Mouse (Mus musculus) thymus, postnatal 36 days (tissue): ENCODE measurements at regions not wholly inside any gene's neighbourhood (a gene's known extent, or its start where the extent isn't known, plus 50 kb on each side); places are given as distances from the start of the nearest gene placed in this dataset.
A peak's percentile ranks its signal among the peaks of the same experiment; 100 is the strongest.

Source experiments
- DNase-seq, 2 experiments: peaks; one replicate each; pipeline ENCODE4 v3.0.0; 2022; ENCODE audit warnings: mixed read lengths in 2 of 2

GRCm38 (mm10) chr9:46736232-46736631 is 262.3 kb upstream of the Gm4791 start:
- DNase-seq: no peak

- peak; percentile 40 to 49 for DNase-seq
Measured at GRCm38 (mm10) chr9:46735664-46736067, 262.9 kb upstream of the Gm4791 start.

GRCm38 (mm10) chr9:46728465-46728864 is 270.1 kb upstream of the Gm4791 start:
- no peak for DNase-seq

GRCm38 (mm10) chr9:46724231-46724630 is 274.3 kb upstream of the Gm4791 start:
- no peak for DNase-seq

GRCm38 (mm10) chr9:46713415-46713814 is 285.1 kb upstream of the Gm4791 start:
- no peak for DNase-seq

- no peak for DNase-seq
Measured at GRCm38 (mm10) chr9:46704151-46704905, 294.2 kb upstream of the Gm4791 start.

- no peak for DNase-seq
Measured at GRCm38 (mm10) chr9:46703674-46704073, 294.9 kb upstream of the Gm4791 start.

- no peak for DNase-seq
Measured at GRCm38 (mm10) chr9:46702901-46703636, 295.5 kb upstream of the Gm4791 start.

- DNase-seq: no peak
Measured at GRCm38 (mm10) chr9:46702053-46702900, 296.3 kb upstream of the Gm4791 start.

GRCm38 (mm10) chr9:46696171-46696570 is 302.4 kb upstream of the Gm4791 start:
- DNase-seq: no peak

- no peak for DNase-seq
Measured at GRCm38 (mm10) chr9:46689331-46689730, 309.2 kb upstream of the Gm4791 start.

- no peak for DNase-seq
Measured at GRCm38 (mm10) chr9:46684113-46684850, 314.3 kb upstream of the Gm4791 start.

GRCm38 (mm10) chr9:46672050-46672449 is 326.5 kb upstream of the Gm4791 start:
- no peak for DNase-seq

- DNase-seq: no peak
Measured at GRCm38 (mm10) chr9:46654422-46654821, 334.6 kb upstream of the 4931429L15Rik start.

GRCm38 (mm10) chr9:46647238-46647922 is 327.6 kb upstream of the 4931429L15Rik start:
- DNase-seq: no peak

GRCm38 (mm10) chr9:46645469-46645884 is 325.7 kb upstream of the 4931429L15Rik start:
- DNase-seq: no peak

- no peak for DNase-seq
Measured at GRCm38 (mm10) chr9:46643551-46643950, 323.8 kb upstream of the 4931429L15Rik start.

- no peak for DNase-seq
Measured at GRCm38 (mm10) chr9:46642696-46643095, 322.9 kb upstream of the 4931429L15Rik start.

GRCm38 (mm10) chr9:46636261-46637010 is 316.6 kb upstream of the 4931429L15Rik start:
- DNase-seq: no peak

- no peak for DNase-seq
Measured at GRCm38 (mm10) chr9:46633952-46634351, 314.2 kb upstream of the 4931429L15Rik start.

GRCm38 (mm10) chr9:46632576-46632975 is 312.8 kb upstream of the 4931429L15Rik start:
- no peak for DNase-seq
